Mouse (Mus musculus): ENCODE results near the gene Sost. TPM values are rescaled to one million over a fixed set of nuclear protein-coding genes. Genes with fewer than 3 reads are reported as not detected.

Gene Sost
- polyA plus RNA-seq, 1 experiment: 0.25 TPM

DNA sequence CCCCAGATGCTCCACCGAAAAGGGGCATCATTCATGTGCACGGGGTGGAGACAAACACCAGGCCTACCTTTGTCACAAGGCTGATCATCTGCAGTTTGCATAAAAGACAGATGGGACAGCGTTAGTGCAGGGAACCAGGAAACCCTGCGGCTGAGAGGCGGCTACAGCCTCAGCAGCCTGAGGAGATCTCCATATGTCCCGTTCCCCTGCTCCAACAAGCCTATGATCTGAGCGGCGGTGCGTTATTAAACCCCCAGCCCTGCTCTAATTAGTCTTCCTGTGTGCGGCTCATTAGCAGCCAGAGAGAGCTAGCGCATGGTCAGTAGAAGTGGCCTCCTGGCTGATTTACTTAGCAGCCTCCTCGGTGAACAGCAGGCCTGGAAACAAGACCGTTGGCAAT lies 43.3 kb upstream of the Sost start:
- Histone ChIP-seq H3K4me3 (no peak overlapping the region), H3K79me2 (ENCODE audit: control insufficient read depth, insufficient read depth) (no peaks in the 10 kb centered on the region), H3K4me2 (ENCODE audit: low read depth) (no peak overlapping the region), H3ac (ENCODE audit: control insufficient read depth, insufficient read length) (no peak overlapping the region), H3K36me3 (ENCODE audit: control insufficient read depth, insufficient read depth) (no peaks in the 10 kb centered on the region), H3K27me3 (ENCODE audit: control insufficient read depth, insufficient read depth, insufficient read length) (peaks cover 20% of the 10 kb centered on the region)
- TF ChIP-seq POLR2AphosphoS2 (IDR thresholded peaks at IDR 0.05; ENCODE audit: insufficient read length, low read depth) (no peak), REST (IDR thresholded peaks at IDR 0.05; ENCODE audit: insufficient read depth, insufficient read length) (no peak), TCF12 (IDR thresholded peaks at IDR 0.05; ENCODE audit: insufficient read depth, poor library complexity, severe bottlenecking) (no peak), TCF3 (IDR thresholded peaks at IDR 0.05; ENCODE audit: insufficient read length, low read depth) (no peak), MYOD1 (IDR thresholded peaks at IDR 0.05; ENCODE audit: control insufficient read depth in 1 of 3, insufficient read length in 2 of 3, low read depth in 2 of 3) (no peak), MYOG (IDR thresholded peaks at IDR 0.05; ENCODE audit: control insufficient read depth in 1 of 3, insufficient read depth in 1 of 3, insufficient read length in 2 of 3, low read depth in 2 of 3) (no peak), MAX (IDR thresholded peaks at IDR 0.05; ENCODE audit: low read depth) (no peak), E2F4 (IDR thresholded peaks at IDR 0.05; ENCODE audit: insufficient read depth) (no peak)

DNA sequence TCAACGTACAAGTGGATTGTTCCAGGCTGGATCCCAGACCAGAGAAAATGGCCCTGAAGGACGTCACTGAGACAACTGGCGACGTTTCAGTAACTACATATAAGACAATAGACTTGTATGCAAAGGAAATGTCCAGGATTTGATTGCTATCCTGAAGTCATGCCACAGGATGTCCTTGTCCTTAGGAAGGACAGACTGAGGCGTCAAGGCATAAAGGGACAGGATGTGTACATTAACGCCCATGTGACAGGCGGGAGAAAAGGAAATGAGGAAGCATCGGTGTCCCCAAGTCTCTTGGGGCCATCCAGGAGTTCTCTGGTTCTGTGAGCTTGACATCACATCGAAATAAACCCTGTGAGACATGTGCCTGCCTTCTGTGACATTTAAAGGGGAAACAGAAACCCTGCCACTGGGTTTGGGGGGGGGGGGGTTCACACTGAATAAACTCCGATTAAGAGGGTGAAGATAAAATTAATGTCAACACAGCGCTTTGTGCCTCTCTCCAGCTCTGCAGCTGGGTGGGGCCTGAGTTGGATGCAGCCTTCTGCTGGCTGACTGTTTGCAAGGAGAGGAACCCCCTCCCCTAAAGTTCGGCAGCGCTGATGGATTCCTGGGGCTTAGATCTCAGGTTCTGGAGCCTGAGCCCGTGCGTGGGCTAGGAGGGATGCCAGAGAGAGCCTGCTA lies 42.3 kb upstream of the Sost start:
- Histone ChIP-seq H3K36me3 (ENCODE audit: control insufficient read depth, insufficient read depth) (no peaks in the 10 kb centered on the region), H3ac (ENCODE audit: control insufficient read depth, insufficient read length) (no peak overlapping the region), H3K4me3 (no peak overlapping the region), H3K4me2 (ENCODE audit: low read depth) (no peak overlapping the region), H3K79me2 (ENCODE audit: control insufficient read depth, insufficient read depth) (no peaks in the 10 kb centered on the region), H3K27me3 (ENCODE audit: control insufficient read depth, insufficient read depth, insufficient read length) (peaks cover 19% of the 10 kb centered on the region)
- no peak for TF ChIP-seq POLR2A (IDR thresholded peaks at IDR 0.05; ENCODE audit: insufficient read length, low read depth)
- no peak for TF ChIP-seq E2F4 (IDR thresholded peaks at IDR 0.05; ENCODE audit: insufficient read depth)
- no peak for TF ChIP-seq MYOD1 (IDR thresholded peaks at IDR 0.05; ENCODE audit: control insufficient read depth in 1 of 3, insufficient read length in 2 of 3, low read depth in 2 of 3)
- no peak for TF ChIP-seq CEBPB (IDR thresholded peaks at IDR 0.05; ENCODE audit: insufficient read depth, poor library complexity, severe bottlenecking)
- no peak for TF ChIP-seq TCF12 (IDR thresholded peaks at IDR 0.05; ENCODE audit: insufficient read depth, poor library complexity, severe bottlenecking)
- no peak for TF ChIP-seq TCF3 (IDR thresholded peaks at IDR 0.05; ENCODE audit: insufficient read length, low read depth)
- TF ChIP-seq SRF (IDR thresholded peaks at IDR 0.05; ENCODE audit: control insufficient read depth, insufficient read length, low read depth): no peak
- TF ChIP-seq MAX (IDR thresholded peaks at IDR 0.05; ENCODE audit: low read depth): no peak
- TF ChIP-seq MYOG (IDR thresholded peaks at IDR 0.05; ENCODE audit: control insufficient read depth in 1 of 3, insufficient read depth in 1 of 3, insufficient read length in 2 of 3, low read depth in 2 of 3): no peak
- no peak for TF ChIP-seq REST (IDR thresholded peaks at IDR 0.05; ENCODE audit: insufficient read depth, insufficient read length)
- TF ChIP-seq POLR2AphosphoS2 (IDR thresholded peaks at IDR 0.05; ENCODE audit: insufficient read length, low read depth): no peak

DNA sequence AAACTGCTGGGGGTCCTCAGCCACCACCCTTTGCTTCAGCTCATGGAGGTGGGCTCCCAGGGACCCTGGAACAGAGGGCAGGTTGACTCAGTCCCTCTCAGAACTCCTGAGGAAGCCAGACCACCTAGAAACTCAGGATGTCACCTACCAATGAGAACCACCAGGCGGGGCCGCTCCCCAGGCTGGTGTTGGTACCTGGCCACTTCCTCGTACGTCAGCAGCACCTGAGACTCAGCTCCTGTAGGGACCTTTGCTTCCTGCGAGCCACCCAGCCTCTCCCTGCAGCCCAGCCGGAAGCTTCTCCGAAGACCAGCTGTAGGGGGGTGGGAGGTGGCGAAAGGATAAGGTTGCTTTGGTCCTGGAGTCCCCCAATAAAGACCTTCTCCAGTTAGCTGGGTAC lies 41.6 kb upstream of the Sost start:
- H3K79me2 ChIP-seq (ENCODE audit: control insufficient read depth, insufficient read depth): no peaks in the 10 kb centered on the region
- H3ac ChIP-seq (ENCODE audit: control insufficient read depth, insufficient read length): no peak overlapping the region
- H3K4me2 ChIP-seq (ENCODE audit: low read depth): no peak overlapping the region
- no peaks in the 10 kb centered on the region for H3K36me3 ChIP-seq (ENCODE audit: control insufficient read depth, insufficient read depth)
- no peak overlapping the region for H3K4me3 ChIP-seq
- TF ChIP-seq TCF12 (IDR thresholded peaks at IDR 0.05; ENCODE audit: insufficient read depth, poor library complexity, severe bottlenecking): no peak
- TF ChIP-seq MYOG (IDR thresholded peaks at IDR 0.05; ENCODE audit: control insufficient read depth in 1 of 3, insufficient read depth in 1 of 3, insufficient read length in 2 of 3, low read depth in 2 of 3): no peak
- TF ChIP-seq MAX (IDR thresholded peaks at IDR 0.05; ENCODE audit: low read depth): no peak
- no peak for TF ChIP-seq POLR2A (IDR thresholded peaks at IDR 0.05; ENCODE audit: insufficient read length, low read depth)
- peaks cover 14% of the 10 kb centered on the region for H3K27me3 ChIP-seq (ENCODE audit: control insufficient read depth, insufficient read depth, insufficient read length)

DNA sequence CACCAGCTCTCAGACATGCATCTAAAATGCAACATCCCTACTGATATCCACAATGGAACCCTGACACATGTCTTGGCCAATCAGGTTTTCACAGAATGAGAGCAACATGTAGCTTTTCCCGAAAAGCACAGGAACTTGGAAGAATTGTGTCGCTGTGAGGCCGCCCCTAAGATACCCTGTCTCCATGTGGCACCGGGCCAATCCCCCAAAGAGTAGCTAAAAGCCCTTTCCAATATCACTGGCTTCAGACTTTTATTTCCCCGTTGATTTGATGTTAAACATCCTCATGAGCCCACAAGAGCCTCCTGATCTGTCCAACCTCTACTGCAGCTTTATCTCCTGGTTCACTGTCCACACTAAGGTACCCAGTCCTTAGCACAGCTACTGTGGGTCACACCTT lies 39.9 kb upstream of the Sost start:
- H3ac ChIP-seq (ENCODE audit: control insufficient read depth, insufficient read length): no peak overlapping the region
- no peak overlapping the region for H3K4me2 ChIP-seq (ENCODE audit: low read depth)
- H3K79me2 ChIP-seq (ENCODE audit: control insufficient read depth, insufficient read depth): no peaks in the 10 kb centered on the region
- peaks cover 18% of the 10 kb centered on the region for H3K27me3 ChIP-seq (ENCODE audit: control insufficient read depth, insufficient read depth, insufficient read length)
- no peak overlapping the region for H3K4me3 ChIP-seq
- TF ChIP-seq MYOD1 (IDR thresholded peaks at IDR 0.05; ENCODE audit: control insufficient read depth in 1 of 3, insufficient read length in 2 of 3, low read depth in 2 of 3): no peak
- no peak for TF ChIP-seq POLR2AphosphoS2 (IDR thresholded peaks at IDR 0.05; ENCODE audit: insufficient read length, low read depth)
- TF ChIP-seq E2F4 (IDR thresholded peaks at IDR 0.05; ENCODE audit: insufficient read depth): no peak
- no peak for TF ChIP-seq MYOG (IDR thresholded peaks at IDR 0.05; ENCODE audit: control insufficient read depth in 1 of 3, insufficient read depth in 1 of 3, insufficient read length in 2 of 3, low read depth in 2 of 3)
- no peak for TF ChIP-seq SRF (IDR thresholded peaks at IDR 0.05; ENCODE audit: control insufficient read depth, insufficient read length, low read depth)
- TF ChIP-seq CEBPB (IDR thresholded peaks at IDR 0.05; ENCODE audit: insufficient read depth, poor library complexity, severe bottlenecking): no peak
- TF ChIP-seq TCF12 (IDR thresholded peaks at IDR 0.05; ENCODE audit: insufficient read depth, poor library complexity, severe bottlenecking): no peak
- TF ChIP-seq REST (IDR thresholded peaks at IDR 0.05; ENCODE audit: insufficient read depth, insufficient read length): no peak
- TF ChIP-seq USF1 (IDR thresholded peaks at IDR 0.05; ENCODE audit: low read depth): no peak
- TF ChIP-seq POLR2A (IDR thresholded peaks at IDR 0.05; ENCODE audit: insufficient read length, low read depth): no peak
- TF ChIP-seq TCF3 (IDR thresholded peaks at IDR 0.05; ENCODE audit: insufficient read length, low read depth): no peak
- TF ChIP-seq MAX (IDR thresholded peaks at IDR 0.05; ENCODE audit: low read depth): no peak
- no peaks in the 10 kb centered on the region for H3K36me3 ChIP-seq (ENCODE audit: control insufficient read depth, insufficient read depth)

DNA sequence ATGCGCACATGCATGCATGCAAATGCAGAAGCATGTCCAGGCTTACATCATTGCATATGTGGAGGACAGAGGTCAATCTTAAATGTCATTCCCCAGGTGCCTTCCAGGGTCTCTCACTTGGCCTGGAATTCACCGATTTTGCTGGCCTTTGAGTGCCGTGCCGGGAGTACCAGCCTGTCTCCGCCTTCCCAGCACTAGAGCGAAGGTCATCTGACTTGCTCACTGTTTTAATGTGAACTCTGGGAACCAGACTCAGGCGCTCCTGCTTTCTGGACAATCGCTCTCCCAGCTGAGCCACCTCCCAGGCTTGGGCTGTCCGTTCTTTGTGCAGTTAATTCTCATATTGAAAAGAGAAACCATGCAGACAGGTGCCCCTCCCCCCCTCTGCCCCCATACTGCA lies 39.5 kb upstream of the Sost start:
- TF ChIP-seq CEBPB (IDR thresholded peaks at IDR 0.05; ENCODE audit: insufficient read depth, poor library complexity, severe bottlenecking) (no peak), E2F4 (IDR thresholded peaks at IDR 0.05; ENCODE audit: insufficient read depth) (no peak), POLR2A (IDR thresholded peaks at IDR 0.05; ENCODE audit: insufficient read length, low read depth) (no peak), MYOG (IDR thresholded peaks at IDR 0.05; ENCODE audit: control insufficient read depth in 1 of 3, insufficient read depth in 1 of 3, insufficient read length in 2 of 3, low read depth in 2 of 3) (no peak), REST (IDR thresholded peaks at IDR 0.05; ENCODE audit: insufficient read depth, insufficient read length) (no peak), TCF3 (IDR thresholded peaks at IDR 0.05; ENCODE audit: insufficient read length, low read depth) (no peak), MYOD1 (IDR thresholded peaks at IDR 0.05; ENCODE audit: control insufficient read depth in 1 of 3, insufficient read length in 2 of 3, low read depth in 2 of 3) (no peak), USF1 (IDR thresholded peaks at IDR 0.05; ENCODE audit: low read depth) (no peak), POLR2AphosphoS2 (IDR thresholded peaks at IDR 0.05; ENCODE audit: insufficient read length, low read depth) (no peak), MAX (IDR thresholded peaks at IDR 0.05; ENCODE audit: low read depth) (no peak), TCF12 (IDR thresholded peaks at IDR 0.05; ENCODE audit: insufficient read depth, poor library complexity, severe bottlenecking) (no peak), SRF (IDR thresholded peaks at IDR 0.05; ENCODE audit: control insufficient read depth, insufficient read length, low read depth) (no peak)
- Histone ChIP-seq H3K4me3 (no peak overlapping the region), H3K27me3 (ENCODE audit: control insufficient read depth, insufficient read depth, insufficient read length) (peaks cover 18% of the 10 kb centered on the region)

More for the DNA sequence above, 39.5 kb upstream of the Sost start:
- Histone ChIP-seq H3K36me3 (ENCODE audit: control insufficient read depth, insufficient read depth) (no peaks in the 10 kb centered on the region), H3ac (ENCODE audit: control insufficient read depth, insufficient read length) (no peak overlapping the region), H3K4me2 (ENCODE audit: low read depth) (no peak overlapping the region), H3K79me2 (ENCODE audit: control insufficient read depth, insufficient read depth) (no peaks in the 10 kb centered on the region)
